Mouse (Mus musculus) embryo, embryonic 10.5 days (tissue): ENCODE measurements at regions not wholly inside any gene's neighbourhood (a gene's known extent, or its start where the extent isn't known, plus 50 kb on each side); places are given as distances from the start of the nearest gene placed in this dataset.
"Not testable (repeated sequence)": the region's sequence is repeated elsewhere in the genome, so short reads cannot be mapped to it uniquely, and the experiment has no call there.

Experiments used
- DNase-seq: peaks from one replicate; pipeline ENCODE4 v3.0.0-alpha.2; 2015; ENCODE audit warnings: low spot score

GRCm38 (mm10) chr2:39420696-39421095 lies 194.4 kb upstream of the Ppp6c start:
- no peak for DNase-seq

GRCm38 (mm10) chr2:39400336-39400735 lies 174.1 kb upstream of the Ppp6c start:
- peak; percentile 24 for DNase-seq

GRCm38 (mm10) chr2:39399523-39399922 lies 173.3 kb upstream of the Ppp6c start:
- DNase-seq: peak; percentile 27

- no peak for DNase-seq
Observed at GRCm38 (mm10) chr2:39394643-39395042, 168.4 kb upstream of the Ppp6c start.

GRCm38 (mm10) chr2:39377264-39377663 lies 151.0 kb upstream of the Ppp6c start:
- no peak for DNase-seq

- DNase-seq: peak; percentile 96
Observed at GRCm38 (mm10) chr2:39373068-39373779, 147.0 kb upstream of the Ppp6c start.

- no peak for DNase-seq
Observed at GRCm38 (mm10) chr2:39344207-39344606, 118.0 kb upstream of the Ppp6c start.

GRCm38 (mm10) chr2:39340406-39340805 lies 114.2 kb upstream of the Ppp6c start:
- peak; percentile 46 for DNase-seq

- DNase-seq: peak; percentile 18
Observed at GRCm38 (mm10) chr2:39338832-39339649, 112.8 kb upstream of the Ppp6c start.

GRCm38 (mm10) chr2:39337524-39337923 lies 111.3 kb upstream of the Ppp6c start:
- no peak for DNase-seq

- no peak for DNase-seq
Observed at GRCm38 (mm10) chr2:39325715-39326493, 99.7 kb upstream of the Ppp6c start.

GRCm38 (mm10) chr2:39325122-39325521 lies 98.9 kb upstream of the Ppp6c start:
- not testable (repeated sequence) for DNase-seq

- DNase-seq: no peak
Observed at GRCm38 (mm10) chr2:39299798-39300382, 73.6 kb upstream of the Ppp6c start.

GRCm38 (mm10) chr2:39299290-39299689 lies 73.0 kb upstream of the Ppp6c start:
- DNase-seq: no peak

- no peak for DNase-seq
Observed at GRCm38 (mm10) chr2:39295435-39295834, 69.2 kb upstream of the Ppp6c start.

GRCm38 (mm10) chr2:39278218-39278617 lies 52.0 kb upstream of the Ppp6c start:
- no peak for DNase-seq
